Mouse (Mus musculus) cerebellum, adult 2 months (tissue): ENCODE results near the gene Eif4g2. TPM values are rescaled to one million over a fixed set of nuclear protein-coding genes. Genes with fewer than 3 reads are reported as not detected.

Experiments used
- DNase-seq, 2 experiments: peaks; one replicate each; pipeline ENCODE4 v3.0.0; 2021
- H3K27ac ChIP-seq: fragments of 200-500 bp; 2 replicates; pipeline ENCODE4 v1.5.1; 2012; ENCODE audit warnings: low read length, control low read depth, inconsistent platforms; ENCODE audit not compliant: insufficient read depth
- H3K27me3 ChIP-seq: fragments of 200-500 bp; 2 replicates; pipeline ENCODE4 v1.6.1; 2012; ENCODE audit warnings: inconsistent platforms, mild to moderate bottlenecking, low read length, moderate library complexity; ENCODE audit not compliant: control insufficient read depth, insufficient read depth
- H3K4me1 ChIP-seq: fragments of 200-500 bp; 2 replicates; pipeline ENCODE4 v1.6.1; 2011; ENCODE audit warnings: low read length; ENCODE audit not compliant: control insufficient read depth, insufficient read depth
- H3K4me3 ChIP-seq: fragments of 200-500 bp; replicated peaks from 2 replicates; pipeline ENCODE3; 2011; ENCODE audit warnings: mild to moderate bottlenecking, low read depth, low read length, control low read depth; ENCODE audit not compliant: insufficient read depth
- CTCF ChIP-seq: fragments of 200-500 bp; IDR thresholded peaks from 2 replicates; pipeline ENCODE4 v1.5.1; 2011; ENCODE audit warnings: low read depth, mild to moderate bottlenecking, control low read depth, low read length, moderate library complexity, borderline replicate concordance; ENCODE audit not compliant: insufficient read depth
- POLR2A ChIP-seq: fragments of 200-500 bp; IDR thresholded peaks from 2 replicates; pipeline ENCODE4 v1.6.1; 2011; ENCODE audit warnings: low read length, control low read depth, borderline replicate concordance; ENCODE audit not compliant: insufficient read depth
- WGBS: fragments of 180-500 bp; shearing (Covaris S2); methylation state at CpG from one replicate; pipeline ENCODE4 v1.1.7; 2018; 5-methylcytosine and 5-hydroxymethylcytosine counted together
- polyA plus RNA-seq: library from polyadenylated mRNA; depleted of rRNA; stranded (reverse); fragments of >200 nt; gene quantifications from 2 replicates; pipeline ENCODE4 v1.2.3, GENCODE M21; 2012

The Eif4g2 gene
- polyA plus RNA-seq, 1 experiment, result 290 TPM

DNA sequence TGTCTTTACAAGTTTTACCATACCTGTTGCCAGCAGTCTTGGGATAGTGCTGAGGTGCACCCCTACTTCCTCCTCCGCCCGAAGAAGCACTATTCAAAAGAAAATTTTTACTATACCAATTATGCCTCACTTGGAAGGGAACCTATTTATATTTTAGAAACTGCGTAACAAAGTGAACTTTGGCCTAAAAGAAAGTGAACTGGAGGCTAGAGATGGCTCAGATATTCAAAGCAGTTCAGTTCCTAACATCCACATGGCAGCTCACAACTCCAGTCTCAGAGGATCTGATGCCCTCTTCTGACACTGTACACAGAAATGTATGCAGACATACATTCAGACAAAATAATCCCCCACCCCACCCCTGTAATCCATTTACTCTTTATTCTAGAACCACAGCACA, 2.0 kb downstream of the Eif4g2 start:
- H3K4me1 ChIP-seq, result no peaks in the 10 kb centered on the region; the same call in 1 of the 2 replicates
- WGBS, result 82% methylated on average over 3 of the region's 3 CpGs
- no peak for TF ChIP-seq POLR2A
- no peak for TF ChIP-seq CTCF

DNA sequence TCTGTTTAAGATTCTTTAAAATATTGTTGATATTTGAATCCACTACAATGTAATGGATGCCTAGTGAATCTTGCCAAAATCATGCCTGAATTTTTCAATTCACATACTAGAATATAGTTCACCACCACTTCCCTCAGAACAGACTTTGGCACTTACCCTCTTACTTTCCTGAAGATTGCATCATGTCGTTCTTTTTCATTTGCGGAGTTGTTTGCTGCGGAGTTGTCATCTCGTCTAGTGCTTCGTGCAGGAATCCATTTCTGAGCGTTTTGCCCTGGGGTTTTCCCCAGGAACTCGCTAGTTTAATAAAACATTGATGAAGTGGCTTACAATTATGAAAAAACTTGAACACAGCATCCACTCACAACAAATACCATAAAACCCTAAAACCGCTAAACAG, 2.8 kb downstream of the Eif4g2 start:
- no peak for DNase-seq
- H3K27me3 ChIP-seq, result no peaks in the 10 kb centered on the region
- no peaks in the 10 kb centered on the region; the same call in 1 of the 2 replicates for H3K4me1 ChIP-seq
- no peak overlapping the region for H3K27ac ChIP-seq
- H3K4me3 ChIP-seq, result no peak overlapping the region
- no peak for TF ChIP-seq CTCF
- no peak for TF ChIP-seq POLR2A
- 78% methylated on average over 8 of the region's 8 CpGs for WGBS

More for the DNA sequence above, 2.0 kb downstream of the Eif4g2 start:
- Histone ChIP-seq H3K4me3 (no peak overlapping the region), H3K27me3 (no peaks in the 10 kb centered on the region), H3K27ac (no peak overlapping the region)
- no peak for DNase-seq

DNA sequence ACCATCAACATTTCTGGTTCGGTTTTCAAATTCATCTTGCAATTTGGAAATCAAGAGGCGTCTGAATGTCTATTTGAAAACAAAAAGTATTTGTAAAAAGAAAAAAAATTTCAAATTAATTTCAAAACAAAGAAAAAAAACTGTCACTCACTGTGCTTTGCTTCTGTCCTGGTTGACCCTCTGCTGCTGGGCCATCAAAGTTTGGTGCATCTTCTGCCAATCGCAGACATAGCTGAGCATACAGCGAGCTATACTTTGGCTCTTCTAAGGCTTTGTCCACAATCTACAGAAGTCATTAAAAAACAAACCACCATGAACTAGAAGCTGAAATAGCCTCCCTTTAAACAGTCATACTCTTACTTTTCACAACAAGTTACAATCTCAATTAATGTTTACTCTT, 4.6 kb downstream of the Eif4g2 start:
- no peaks in the 10 kb centered on the region for H3K27me3 ChIP-seq
- no peak overlapping the region for H3K27ac ChIP-seq
- WGBS, result 94% methylated on average over 4 of the region's 4 CpGs
- H3K4me3 ChIP-seq, result no peak overlapping the region
- no peak for DNase-seq
- no peaks in the 10 kb centered on the region; the same call in 1 of the 2 replicates for H3K4me1 ChIP-seq
- TF ChIP-seq CTCF, result no peak
- TF ChIP-seq POLR2A, result no peak

DNA sequence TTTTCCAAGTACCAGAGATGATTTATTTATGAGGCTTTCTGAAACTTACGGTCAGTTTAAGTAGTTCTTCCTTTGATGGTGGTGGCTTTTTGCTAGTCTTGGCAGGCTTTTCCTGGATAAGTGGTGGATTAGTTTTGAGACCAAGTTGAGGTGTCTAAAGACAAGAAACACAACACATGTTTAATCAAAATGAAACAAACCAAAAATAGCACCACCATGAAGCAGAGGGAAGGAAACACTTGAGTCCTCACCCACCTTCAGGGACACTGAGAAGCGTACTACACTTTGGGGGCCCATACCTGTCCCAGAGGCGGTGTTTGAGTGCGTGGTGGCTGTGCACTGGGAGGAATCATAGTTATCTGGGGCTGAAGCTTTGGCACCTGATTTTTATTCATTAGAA, 7.5 kb downstream of the Eif4g2 start:
- Histone ChIP-seq H3K27ac (no peak overlapping the region), H3K4me1 (no peaks in the 10 kb centered on the region; the same call in 1 of the 2 replicates), H3K27me3 (no peaks in the 10 kb centered on the region), H3K4me3 (no peak overlapping the region)
- 92% methylated on average over 4 of the region's 4 CpGs for WGBS
- TF ChIP-seq POLR2A (no peak), CTCF (no peak)
- no peak for DNase-seq

DNA sequence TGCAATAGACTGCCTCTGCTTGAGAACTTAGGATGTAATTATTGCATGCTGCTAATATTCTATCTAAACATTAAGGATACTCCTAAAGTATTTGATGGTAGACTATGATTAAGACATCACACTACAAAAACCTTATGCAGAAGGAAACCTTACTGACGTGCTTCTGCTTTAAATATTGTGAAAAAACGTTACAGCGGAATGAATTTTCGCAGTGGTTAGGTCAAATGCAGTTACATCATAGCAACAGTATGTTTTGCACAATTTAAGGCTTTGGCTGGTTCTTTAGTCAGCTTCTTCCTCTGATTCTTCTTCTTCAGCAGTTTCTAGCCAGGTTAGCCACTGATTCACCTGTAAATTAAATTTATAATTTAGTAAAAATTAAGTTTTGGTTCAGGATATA, 10.4 kb downstream of the Eif4g2 start:
- Histone ChIP-seq H3K4me1 (no peaks in the 10 kb centered on the region; the same call in 1 of the 2 replicates), H3K27me3 (no peaks in the 10 kb centered on the region), H3K27ac (no peak overlapping the region), H3K4me3 (no peak overlapping the region)
- TF ChIP-seq CTCF (no peak), POLR2A (no peak)
- WGBS, result 92% methylated on average over 4 of the region's 4 CpGs
- DNase-seq, result no peak

DNA sequence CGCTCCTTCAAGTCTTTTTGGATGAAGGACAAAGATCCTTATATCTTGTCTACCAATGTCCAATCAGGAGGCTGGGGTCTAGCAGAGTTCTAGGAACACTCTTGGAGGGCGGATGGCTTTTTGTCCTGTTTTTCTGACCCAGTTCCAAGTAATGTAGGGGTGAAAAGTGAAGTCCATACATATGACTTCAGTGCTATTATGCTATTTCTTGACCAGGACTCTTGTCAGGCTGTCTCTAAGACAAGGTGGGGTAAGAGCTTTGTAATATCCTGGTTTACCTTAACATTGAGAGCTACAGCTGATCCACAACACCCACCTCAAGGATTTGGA, 12.7 kb downstream of the Eif4g2 start:
- WGBS, result 85% methylated on average over 2 of the region's 2 CpGs
- no peaks in the 10 kb centered on the region for H3K4me1 ChIP-seq
- DNase-seq, result no peak
- no peak overlapping the region for H3K4me3 ChIP-seq
- H3K27me3 ChIP-seq, result no peaks in the 10 kb centered on the region
- no peak overlapping the region for H3K27ac ChIP-seq
- TF ChIP-seq POLR2A (no peak), CTCF (no peak)

DNA sequence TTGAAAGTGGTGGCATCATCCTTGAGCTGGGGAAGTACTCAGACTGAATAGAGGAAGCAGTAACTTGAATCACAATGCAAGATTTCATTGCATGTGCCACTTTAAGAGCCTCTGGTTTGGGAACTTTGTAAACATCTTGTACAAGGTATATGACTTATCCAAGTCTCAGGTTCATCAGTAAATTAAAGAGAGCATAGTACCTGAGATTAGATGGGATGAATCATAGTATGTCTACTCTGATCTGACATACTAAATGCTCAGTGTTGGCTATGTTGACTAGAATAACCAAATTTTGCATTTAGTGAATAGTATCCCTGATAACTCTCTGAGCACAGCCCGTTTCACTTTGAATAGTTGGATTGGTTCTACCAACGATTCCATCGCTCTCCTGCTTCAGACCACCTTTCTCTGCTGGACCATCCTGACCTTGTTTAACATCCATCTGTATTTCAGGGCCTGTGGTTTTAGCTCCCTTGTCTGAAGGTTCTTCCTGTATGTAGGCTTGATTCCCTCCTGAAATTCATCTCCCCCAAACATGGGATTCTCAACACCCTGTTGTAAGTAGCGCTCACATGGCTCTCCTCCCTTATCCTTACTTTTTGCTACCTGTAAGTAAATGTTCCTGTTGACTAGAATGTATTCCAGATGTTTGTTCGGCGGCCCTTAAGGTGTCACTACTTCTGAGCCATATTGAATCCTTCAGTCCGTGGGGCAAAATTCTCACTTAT, 13.2 kb downstream of the Eif4g2 start:
- TF ChIP-seq POLR2A (no peak), CTCF (no peak)
- 88% methylated on average over 7 of the region's 7 CpGs for WGBS
- no peak overlapping the region for H3K4me3 ChIP-seq

DNA sequence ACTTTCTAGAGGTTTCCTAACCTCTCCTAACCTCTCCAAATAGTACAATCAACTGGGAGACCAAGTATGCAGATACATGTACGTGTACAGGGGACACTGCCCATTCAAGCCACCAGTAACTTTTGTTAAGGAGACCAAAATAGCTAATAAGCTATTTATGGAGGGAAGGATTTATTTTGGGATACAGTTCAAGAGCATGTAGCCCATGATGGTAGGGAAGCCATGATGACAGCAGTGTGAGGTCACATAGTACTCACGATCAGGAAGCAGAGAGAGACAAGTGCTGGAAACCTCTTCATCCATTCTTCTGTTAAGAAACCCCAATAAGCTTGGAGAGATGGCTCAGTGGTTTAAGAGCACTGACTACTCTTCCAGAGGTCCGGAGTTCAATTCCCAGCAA, 14.6 kb downstream of the Eif4g2 start:
- no peak for TF ChIP-seq CTCF
- no peak for TF ChIP-seq POLR2A
- no peak overlapping the region for H3K4me3 ChIP-seq
- DNase-seq, result no peak
- H3K27ac ChIP-seq, result no peak overlapping the region
- no peaks in the 10 kb centered on the region for H3K4me1 ChIP-seq
- 98% methylated on average over 3 of the region's 3 CpGs for WGBS
- H3K27me3 ChIP-seq, result no peaks in the 10 kb centered on the region

More for the DNA sequence above, 13.2 kb downstream of the Eif4g2 start:
- no peak for DNase-seq
- H3K27ac ChIP-seq, result no peak overlapping the region
- no peaks in the 10 kb centered on the region for H3K4me1 ChIP-seq
- no peaks in the 10 kb centered on the region for H3K27me3 ChIP-seq
